Mouse (Mus musculus) liver, embryonic 11.5 days (tissue): ENCODE results near the gene Fam19a2. TPM values are rescaled to one million over a fixed set of nuclear protein-coding genes. Genes with fewer than 3 reads are reported as not detected.

Source experiments
- ATAC-seq: fragments of 200-750 bp; cut with Nextera tagmentation; replicated peaks from 2 replicates; pipeline ENCODE4 v1.8.0; 2017; ENCODE audit warnings: moderate number of reproducible peaks, mild to moderate bottlenecking, moderate TSS enrichment, moderate library complexity; ENCODE audit not compliant: low FRiP score
- DNase-seq: peaks from one replicate; pipeline ENCODE4 v3.0.0-alpha.2; 2017; ENCODE audit warnings: low spot score
- H3K27ac ChIP-seq: fragments of 300-500 bp; sonication (generic); 2 replicates; pipeline ENCODE4 v1.5.1; 2014; ENCODE audit warnings: mild to moderate bottlenecking, low read depth, low read length, control low read depth
- H3K27me3 ChIP-seq: fragments of 300-500 bp; sonication (generic); replicated peaks from 2 replicates; pipeline ENCODE4 v1.6.1; 2014; ENCODE audit warnings: low read length, mixed read lengths; ENCODE audit not compliant: control insufficient read depth, insufficient read depth
- H3K36me3 ChIP-seq: fragments of 300-500 bp; sonication (generic); 2 replicates; pipeline ENCODE4 v1.6.1; 2014; ENCODE audit warnings: mild to moderate bottlenecking, low read length, moderate library complexity, mixed read lengths; ENCODE audit not compliant: control insufficient read depth, insufficient read depth
- H3K4me1 ChIP-seq: fragments of 300-500 bp; sonication (generic); replicated peaks from 2 replicates; pipeline ENCODE4 v1.6.1; 2014; ENCODE audit warnings: low read length, mixed read lengths; ENCODE audit not compliant: control insufficient read depth, insufficient read depth
- H3K4me2 ChIP-seq: fragments of 300-500 bp; sonication (generic); 2 replicates; pipeline ENCODE4 v1.6.1; 2014; ENCODE audit warnings: mild to moderate bottlenecking, control low read depth, moderate library complexity
- H3K4me3 ChIP-seq: fragments of 300-500 bp; sonication (generic); 2 replicates; pipeline ENCODE4 v1.5.1; 2014; ENCODE audit warnings: low read depth, low read length, control low read depth
- H3K9ac ChIP-seq: fragments of 300-500 bp; sonication (generic); 2 replicates; pipeline ENCODE4 v1.6.1; 2014; ENCODE audit warnings: low read depth, low read length, control low read depth
- H3K9me3 ChIP-seq: fragments of 300-500 bp; sonication (generic); 2 replicates; pipeline ENCODE4 v1.6.1; 2016; ENCODE audit warnings: low read length, inconsistent platforms, mixed read lengths; ENCODE audit not compliant: control insufficient read depth
- WGBS: fragments of 180-500 bp; shearing (Covaris S2); extraction: QIAGEN DNeasy Blood & Tissue Kit; methylation state at CpG from one replicate; pipeline ENCODE4 v1.1.7; 2014; 5-methylcytosine and 5-hydroxymethylcytosine counted together
- polyA plus RNA-seq: library from polyadenylated mRNA; unstranded; fragments of >200 nt; fragmentation: Nextera tagmentation; extraction: Ambion mirVana; gene quantifications from 2 replicates; pipeline ENCODE4 v1.2.1, GENCODE M21; 2014

Fam19a2 gene
- polyA plus RNA-seq, 1 experiment from 2014 or later: 0.75 TPM

DNA sequence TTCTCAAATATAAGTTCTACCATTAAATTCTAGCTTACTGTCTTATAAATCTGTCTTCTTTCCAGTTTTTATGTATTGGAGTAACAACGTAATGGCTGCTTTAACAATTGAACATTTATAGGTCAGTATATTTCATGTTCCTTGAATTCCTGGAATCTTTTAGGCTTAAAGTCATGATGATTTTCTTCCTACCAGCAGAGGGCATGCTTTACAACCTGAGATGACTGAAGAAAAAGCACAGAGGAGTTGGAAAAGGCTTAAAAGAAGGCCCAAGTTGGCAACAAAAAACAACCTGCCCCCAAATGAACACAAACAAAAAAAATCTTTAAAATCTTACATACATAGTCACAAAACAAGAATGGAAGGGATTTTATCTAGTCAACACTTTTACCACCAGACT is 193.0 kb downstream of the Fam19a2 start:
- H3K4me2 ChIP-seq: no peak overlapping the region
- no peak for DNase-seq
- H3K4me1 ChIP-seq: no peaks in the 10 kb centered on the region
- no peaks in the 10 kb centered on the region for H3K36me3 ChIP-seq
- no peaks in the 10 kb centered on the region for H3K27me3 ChIP-seq
- H3K9ac ChIP-seq: no peak overlapping the region
- no peaks in the 10 kb centered on the region for H3K9me3 ChIP-seq
- 68% methylated on average over 1 of the region's 1 CpGs for WGBS
- no peak for ATAC-seq
- no peak overlapping the region for H3K4me3 ChIP-seq
- no peak overlapping the region for H3K27ac ChIP-seq

DNA sequence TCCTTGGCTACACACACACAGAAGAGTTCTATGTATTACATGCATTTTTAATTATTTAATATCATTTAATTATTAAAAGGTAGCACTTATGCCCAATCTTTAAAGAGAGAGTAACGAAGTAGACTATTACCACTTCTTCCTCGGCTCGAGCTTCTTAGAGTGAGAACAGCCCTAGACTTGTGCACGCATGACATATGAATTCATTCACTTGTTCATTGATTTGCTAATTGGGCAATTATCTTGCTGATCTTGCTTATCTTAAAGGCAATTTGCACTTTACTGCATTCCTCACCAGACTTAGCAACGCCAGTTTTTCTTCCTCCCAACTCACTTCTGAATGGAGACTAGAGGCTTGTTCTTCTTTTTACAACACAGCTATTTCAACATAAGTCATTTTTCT is 196.7 kb downstream of the Fam19a2 start:
- Histone ChIP-seq H3K9me3 (no peaks in the 10 kb centered on the region), H3K27me3 (no peaks in the 10 kb centered on the region), H3K9ac (no peak overlapping the region), H3K36me3 (no peaks in the 10 kb centered on the region), H3K27ac (no peak overlapping the region), H3K4me2 (no peak overlapping the region), H3K4me1 (no peaks in the 10 kb centered on the region), H3K4me3 (no peak overlapping the region)
- DNase-seq: no peak
- no peak for ATAC-seq
- WGBS: 68% methylated on average over 5 of the region's 5 CpGs

- Histone ChIP-seq H3K36me3 (no peaks in the 10 kb centered on the region), H3K9ac (no peak overlapping the region), H3K4me2 (no peak overlapping the region), H3K4me3 (no peak overlapping the region), H3K9me3 (no peaks in the 10 kb centered on the region), H3K27me3 (no peaks in the 10 kb centered on the region), H3K27ac (no peak overlapping the region), H3K4me1 (no peaks in the 10 kb centered on the region)
- DNase-seq: no peak
- ATAC-seq: no peak
- 70% methylated on average over 3 of the region's 3 CpGs for WGBS
Measured at GRCm38 (mm10) chr10:123462305-123462704, 198.5 kb downstream of the Fam19a2 start.

GRCm38 (mm10) chr10:123514749-123515148 is 251.0 kb downstream of the Fam19a2 start:
- no peak overlapping the region for H3K4me3 ChIP-seq
- no peak overlapping the region for H3K4me2 ChIP-seq
- no peak overlapping the region for H3K9ac ChIP-seq
- H3K9me3 ChIP-seq: no peaks in the 10 kb centered on the region
- H3K27ac ChIP-seq: no peak overlapping the region
- ATAC-seq: no peak
- no peak for DNase-seq
- H3K27me3 ChIP-seq: no peaks in the 10 kb centered on the region
- WGBS: 76% methylated on average over 3 of the region's 3 CpGs
- no peaks in the 10 kb centered on the region for H3K36me3 ChIP-seq
- no peaks in the 10 kb centered on the region for H3K4me1 ChIP-seq

DNA sequence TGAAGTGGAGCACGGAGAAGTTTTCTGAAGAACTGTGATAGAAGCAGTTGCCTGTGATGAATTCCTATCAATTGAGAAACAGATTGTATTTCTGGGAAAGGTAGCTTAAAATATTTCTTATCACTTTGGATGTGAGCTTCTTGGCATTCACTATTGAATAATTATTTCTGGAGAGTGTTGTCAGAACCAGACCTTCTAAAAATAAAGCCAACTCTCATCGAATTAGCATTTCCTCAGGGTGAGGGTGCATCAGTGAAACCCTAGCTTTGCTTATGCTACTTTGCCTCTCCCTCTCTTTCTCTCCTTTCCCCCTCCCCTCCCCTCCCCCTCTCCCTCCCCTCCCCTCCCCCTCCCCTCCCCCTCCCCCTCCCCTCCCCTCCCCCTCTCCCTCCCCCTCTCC is 256.8 kb downstream of the Fam19a2 start:
- no peak for ATAC-seq
- no peak overlapping the region for H3K4me2 ChIP-seq
- no peaks in the 10 kb centered on the region for H3K9me3 ChIP-seq
- no peaks in the 10 kb centered on the region for H3K27me3 ChIP-seq
- no peak overlapping the region for H3K9ac ChIP-seq
- no peak overlapping the region for H3K4me3 ChIP-seq
- no peak overlapping the region for H3K27ac ChIP-seq
- 73% methylated on average over 2 of the region's 2 CpGs for WGBS
- DNase-seq: no peak
- no peaks in the 10 kb centered on the region for H3K36me3 ChIP-seq
- no peaks in the 10 kb centered on the region for H3K4me1 ChIP-seq

GRCm38 (mm10) chr10:123521203-123521602 is 257.4 kb downstream of the Fam19a2 start:
- ATAC-seq (no peak), DNase-seq (no peak)
- Histone ChIP-seq H3K36me3 (no peaks in the 10 kb centered on the region), H3K27me3 (no peaks in the 10 kb centered on the region), H3K4me2 (no peak overlapping the region), H3K27ac (no peak overlapping the region), H3K9me3 (no peaks in the 10 kb centered on the region), H3K4me3 (no peak overlapping the region), H3K4me1 (no peaks in the 10 kb centered on the region), H3K9ac (no peak overlapping the region)
- WGBS: 86% methylated on average over 6 of the region's 6 CpGs

- no peaks in the 10 kb centered on the region for H3K4me1 ChIP-seq
- no peak overlapping the region for H3K27ac ChIP-seq
- no peaks in the 10 kb centered on the region for H3K27me3 ChIP-seq
- 82% methylated on average over 5 of the region's 5 CpGs for WGBS
- ATAC-seq (no peak), DNase-seq (no peak)
- H3K4me2 ChIP-seq: no peak overlapping the region
- no peak overlapping the region for H3K4me3 ChIP-seq
- H3K9me3 ChIP-seq: no peaks in the 10 kb centered on the region
- H3K36me3 ChIP-seq: no peaks in the 10 kb centered on the region
- H3K9ac ChIP-seq: no peak overlapping the region
Measured at GRCm38 (mm10) chr10:123525424-123525823, 261.6 kb downstream of the Fam19a2 start.

DNA sequence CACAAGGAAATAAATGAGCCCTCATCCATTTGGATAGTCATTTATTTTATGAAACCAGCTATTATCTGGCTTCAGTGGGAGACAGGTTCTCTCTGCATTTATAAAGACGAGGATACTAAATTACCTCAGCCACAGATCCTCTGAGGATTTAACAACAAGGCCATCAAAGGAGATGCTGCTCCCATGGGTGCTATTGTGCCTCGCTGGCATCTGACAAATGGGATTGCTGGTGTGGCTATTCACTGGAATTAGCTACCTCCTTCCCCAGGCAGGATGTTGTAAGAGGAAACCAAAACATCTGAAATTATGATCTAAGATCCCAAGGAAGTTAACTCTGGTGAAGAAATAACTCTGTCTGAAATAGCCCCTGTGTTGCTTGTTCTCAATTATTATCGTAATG is 262.3 kb downstream of the Fam19a2 start:
- DNase-seq: no peak
- H3K9me3 ChIP-seq: no peaks in the 10 kb centered on the region
- H3K4me1 ChIP-seq: no peaks in the 10 kb centered on the region
- WGBS: 71% methylated on average over 3 of the region's 3 CpGs
- H3K27ac ChIP-seq: no peak overlapping the region
- no peak overlapping the region for H3K9ac ChIP-seq
- no peaks in the 10 kb centered on the region for H3K27me3 ChIP-seq
- no peak for ATAC-seq
- no peak overlapping the region for H3K4me3 ChIP-seq
- no peaks in the 10 kb centered on the region for H3K36me3 ChIP-seq
- no peak overlapping the region for H3K4me2 ChIP-seq

DNA sequence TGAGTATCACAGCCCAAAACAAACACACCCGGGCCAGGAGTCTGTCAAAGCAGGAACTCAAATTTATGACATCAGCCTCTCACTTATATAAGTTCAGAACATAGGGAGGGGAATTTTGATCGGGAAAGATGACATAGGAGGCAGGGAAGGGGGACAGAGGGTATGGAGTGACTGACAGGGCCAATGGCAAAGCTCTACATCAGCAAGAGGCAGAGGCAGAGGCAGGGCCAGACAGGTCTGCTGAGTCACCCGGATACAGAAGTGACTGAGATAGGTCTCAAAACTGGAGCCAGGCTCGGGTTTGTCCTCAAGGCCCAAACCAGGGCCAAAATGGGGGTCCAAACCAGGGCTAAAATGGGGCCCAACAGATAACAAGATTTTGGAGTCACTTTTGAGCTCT is 272.3 kb downstream of the Fam19a2 start:
- H3K4me3 ChIP-seq: no peak overlapping the region
- no peak overlapping the region for H3K4me2 ChIP-seq
- no peaks in the 10 kb centered on the region for H3K9me3 ChIP-seq
- no peak overlapping the region for H3K9ac ChIP-seq
- H3K36me3 ChIP-seq: no peaks in the 10 kb centered on the region
- no peak for DNase-seq
- WGBS: 67% methylated on average over 4 of the region's 4 CpGs
- no peak for ATAC-seq
- no peaks in the 10 kb centered on the region for H3K27me3 ChIP-seq
- no peaks in the 10 kb centered on the region for H3K4me1 ChIP-seq
- H3K27ac ChIP-seq: no peak overlapping the region
